Mouse (Mus musculus): ENCODE data around the gene Gtf2e1. TPM values are rescaled to one million over a fixed set of nuclear protein-coding genes. Genes with fewer than 3 reads are reported as not detected.

The Gtf2e1 gene
- polyA plus RNA-seq, 1 experiment from 2014 or later: 24.6 TPM

DNA sequence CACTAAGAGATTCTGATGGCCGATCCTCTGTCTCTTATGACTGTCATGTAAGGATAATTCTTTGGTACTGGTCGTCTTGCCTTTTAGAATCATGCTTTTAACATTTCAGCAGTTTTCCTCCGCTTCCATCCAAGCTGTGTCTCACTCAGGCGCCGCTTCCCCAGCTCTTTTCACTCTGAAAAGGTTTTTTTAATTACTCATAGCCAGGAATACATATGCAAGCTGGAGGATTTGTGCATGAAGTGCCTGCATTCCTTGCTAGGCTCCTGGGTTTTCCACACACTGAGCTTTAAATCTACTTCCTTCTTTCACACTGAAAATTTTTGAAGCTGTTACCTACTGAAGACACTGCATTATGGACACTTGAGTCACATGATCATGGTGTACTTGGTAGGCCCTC, 23.4 kb upstream of the Gtf2e1 start:
- ATAC-seq (replicated peaks; ENCODE audit: low FRiP score, low TSS enrichment, low read depth): no peak
- H3K9ac ChIP-seq (ENCODE audit: low read length): no peak overlapping the region

DNA sequence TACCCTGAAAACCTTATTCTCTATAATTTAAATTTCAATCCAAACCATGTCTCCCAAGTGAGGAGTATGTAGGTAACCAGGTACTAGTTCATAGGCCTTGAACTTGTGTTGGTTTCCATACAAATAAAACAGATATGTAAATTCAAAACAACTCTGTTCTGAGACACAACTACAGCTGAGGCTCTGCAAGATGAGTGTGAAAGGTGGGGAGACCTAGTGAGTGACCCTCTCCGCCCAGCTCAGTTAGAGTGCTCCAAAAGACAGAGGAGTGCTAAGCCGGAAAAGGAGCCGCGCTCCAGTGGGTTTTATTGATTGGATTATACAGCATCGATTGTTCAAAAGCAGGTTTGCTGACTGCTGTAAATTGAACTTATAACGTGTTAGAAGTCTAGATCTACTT, 22.8 kb upstream of the Gtf2e1 start:
- ATAC-seq (replicated peaks; ENCODE audit: low FRiP score, low TSS enrichment, low read depth) (no peak), DNase-seq (ENCODE audit: low spot score) (no peak)
- no peak overlapping the region for H3K27ac ChIP-seq (ENCODE audit: low read depth)
- no peak overlapping the region for H3K4me2 ChIP-seq (ENCODE audit: low read length)
- no peaks in the 10 kb centered on the region for H3K9me3 ChIP-seq (ENCODE audit: control insufficient read depth, low read length)
- no peak overlapping the region for H3K9ac ChIP-seq (ENCODE audit: low read length)
- peaks cover 30% of the 10 kb centered on the region for H3K36me3 ChIP-seq (ENCODE audit: control insufficient read depth, insufficient read depth, low read length)
- no peaks in the 10 kb centered on the region for H3K27me3 ChIP-seq (replicated peaks; ENCODE audit: control insufficient read depth, insufficient read depth, low read length)
- H3K4me3 ChIP-seq (ENCODE audit: low read depth, low read length): no peak overlapping the region
- no peaks in the 10 kb centered on the region for H3K4me1 ChIP-seq (replicated peaks; ENCODE audit: control insufficient read depth, insufficient read depth, low read length)
- WGBS: 85% methylated on average over 6 of the region's 6 CpGs

More for the DNA sequence above, 23.4 kb upstream of the Gtf2e1 start:
- H3K9me3 ChIP-seq (ENCODE audit: control insufficient read depth, low read length): no peaks in the 10 kb centered on the region
- H3K4me1 ChIP-seq (replicated peaks; ENCODE audit: control insufficient read depth, insufficient read depth, low read length): no peaks in the 10 kb centered on the region
- no peak for DNase-seq (ENCODE audit: low spot score)
- H3K4me2 ChIP-seq (ENCODE audit: low read length): no peak overlapping the region
- no peak overlapping the region for H3K4me3 ChIP-seq (ENCODE audit: low read depth, low read length)
- 92% methylated on average over 5 of the region's 5 CpGs for WGBS
- H3K27ac ChIP-seq (ENCODE audit: low read depth): no peak overlapping the region
- no peaks in the 10 kb centered on the region for H3K27me3 ChIP-seq (replicated peaks; ENCODE audit: control insufficient read depth, insufficient read depth, low read length)
- peaks cover 24% of the 10 kb centered on the region for H3K36me3 ChIP-seq (ENCODE audit: control insufficient read depth, insufficient read depth, low read length)

DNA sequence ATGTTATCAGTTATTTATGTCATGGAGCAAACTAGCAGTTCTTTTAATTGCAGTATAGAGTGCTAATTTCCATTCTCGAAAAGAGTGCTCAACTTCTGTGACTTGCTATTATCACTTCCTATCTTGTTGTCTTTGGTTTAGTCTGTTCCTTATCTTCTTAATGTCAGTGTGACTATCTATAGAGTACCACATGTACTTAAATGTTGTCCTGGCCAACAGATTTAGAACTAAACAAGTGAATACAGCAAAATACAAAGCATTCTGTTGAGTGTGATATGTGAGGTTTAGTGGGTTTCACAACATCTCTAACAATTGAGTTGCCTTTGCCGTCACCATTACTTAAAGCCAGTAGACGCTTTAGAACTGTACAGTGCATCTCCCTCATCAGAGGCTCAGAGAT, 13.2 kb upstream of the Gtf2e1 start:
- H3K27me3 ChIP-seq (replicated peaks; ENCODE audit: control insufficient read depth, insufficient read depth, low read length): no peaks in the 10 kb centered on the region
- no peaks in the 10 kb centered on the region for H3K4me1 ChIP-seq (replicated peaks; ENCODE audit: control insufficient read depth, insufficient read depth, low read length)
- 93% methylated on average over 3 of the region's 3 CpGs for WGBS
- H3K36me3 ChIP-seq (ENCODE audit: control insufficient read depth, insufficient read depth, low read length): peaks cover 13% of the 10 kb centered on the region
- DNase-seq (ENCODE audit: low spot score): no peak
- no peaks in the 10 kb centered on the region for H3K9me3 ChIP-seq (ENCODE audit: control insufficient read depth, low read length)
- no peak overlapping the region for H3K27ac ChIP-seq (ENCODE audit: low read depth)
- H3K9ac ChIP-seq (ENCODE audit: low read length): no peak overlapping the region
- H3K4me2 ChIP-seq (ENCODE audit: low read length): no peak overlapping the region
- no peak overlapping the region for H3K4me3 ChIP-seq (ENCODE audit: low read depth, low read length)
- ATAC-seq (replicated peaks; ENCODE audit: low FRiP score, low TSS enrichment, low read depth): no peak

DNA sequence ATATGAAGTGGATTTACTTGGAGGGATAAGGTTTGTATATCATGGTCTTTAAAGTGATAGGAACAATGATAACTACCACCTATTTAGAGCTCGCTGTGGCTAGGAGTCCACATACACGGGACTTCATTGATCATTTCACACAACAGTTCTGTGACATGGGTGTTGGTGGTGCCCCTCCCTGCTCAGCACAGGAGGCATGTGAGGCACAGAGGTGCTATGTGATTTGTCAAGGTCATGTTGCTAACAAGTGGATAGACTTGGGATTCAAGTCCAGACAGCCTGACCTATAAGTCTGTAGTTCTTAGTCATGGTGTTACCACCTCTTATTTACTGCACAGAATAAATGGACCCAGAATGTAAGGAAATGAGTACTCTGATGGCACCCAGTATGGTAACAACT, 11.4 kb upstream of the Gtf2e1 start:
- Histone ChIP-seq H3K27ac (ENCODE audit: low read depth) (no peak overlapping the region), H3K36me3 (ENCODE audit: control insufficient read depth, insufficient read depth, low read length) (no peaks in the 10 kb centered on the region), H3K9ac (ENCODE audit: low read length) (no peak overlapping the region), H3K27me3 (replicated peaks; ENCODE audit: control insufficient read depth, insufficient read depth, low read length) (no peaks in the 10 kb centered on the region), H3K9me3 (ENCODE audit: control insufficient read depth, low read length) (no peaks in the 10 kb centered on the region), H3K4me1 (replicated peaks; ENCODE audit: control insufficient read depth, insufficient read depth, low read length) (no peaks in the 10 kb centered on the region), H3K4me3 (ENCODE audit: low read depth, low read length) (no peak overlapping the region), H3K4me2 (ENCODE audit: low read length) (no peak overlapping the region)
- DNase-seq (ENCODE audit: low spot score): no peak
- 86% methylated on average over 2 of the region's 2 CpGs for WGBS
- no peak for ATAC-seq (replicated peaks; ENCODE audit: low FRiP score, low TSS enrichment, low read depth)

DNA sequence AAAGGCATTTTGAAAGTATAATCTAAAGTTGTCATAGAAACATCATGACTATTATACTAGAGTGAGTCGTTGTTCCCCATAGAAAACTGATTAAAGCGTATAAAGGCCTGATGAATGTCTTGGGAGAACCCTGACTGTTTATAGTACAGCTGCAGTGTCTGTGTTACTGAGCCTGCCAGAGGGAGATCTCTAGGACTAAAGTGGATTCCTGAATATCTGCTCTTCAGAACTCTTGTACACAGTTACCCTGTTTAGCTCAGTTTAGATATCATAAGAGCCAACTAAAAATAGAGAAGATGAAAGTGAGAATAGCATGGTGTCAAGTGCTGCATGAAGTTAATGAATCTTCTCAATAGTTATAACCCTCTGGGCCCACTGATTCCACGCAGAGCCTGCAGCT, 10.7 kb upstream of the Gtf2e1 start:
- H3K4me3 ChIP-seq (ENCODE audit: low read depth, low read length): no peak overlapping the region
- H3K4me1 ChIP-seq (replicated peaks; ENCODE audit: control insufficient read depth, insufficient read depth, low read length): no peaks in the 10 kb centered on the region
- no peak for ATAC-seq (replicated peaks; ENCODE audit: low FRiP score, low TSS enrichment, low read depth)
- no peaks in the 10 kb centered on the region for H3K36me3 ChIP-seq (ENCODE audit: control insufficient read depth, insufficient read depth, low read length)
- no peaks in the 10 kb centered on the region for H3K27me3 ChIP-seq (replicated peaks; ENCODE audit: control insufficient read depth, insufficient read depth, low read length)
- H3K9me3 ChIP-seq (ENCODE audit: control insufficient read depth, low read length): no peaks in the 10 kb centered on the region
- DNase-seq (ENCODE audit: low spot score): no peak
- no peak overlapping the region for H3K9ac ChIP-seq (ENCODE audit: low read length)
- H3K4me2 ChIP-seq (ENCODE audit: low read length): no peak overlapping the region
- 61% methylated on average over 3 of the region's 3 CpGs for WGBS
- no peak overlapping the region for H3K27ac ChIP-seq (ENCODE audit: low read depth)

DNA sequence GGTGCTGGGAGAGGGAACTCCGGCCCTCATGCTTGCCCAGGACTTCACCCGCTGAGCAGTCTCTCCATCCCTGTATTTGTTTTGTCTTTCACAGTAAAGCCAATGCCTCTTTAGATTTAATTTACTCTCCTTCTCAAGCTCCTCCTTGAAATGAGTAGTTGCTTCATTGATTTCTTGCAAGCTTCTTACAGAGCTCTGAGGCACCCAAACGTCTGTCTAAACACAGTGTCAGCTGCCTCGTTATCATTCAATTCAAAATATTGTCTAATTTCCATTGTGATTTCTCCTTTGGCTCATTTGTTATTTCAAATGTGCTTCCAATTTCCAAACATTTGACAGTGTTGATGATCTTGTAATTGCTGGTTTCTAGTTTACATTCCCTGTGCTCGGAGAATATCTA, 6.7 kb upstream of the Gtf2e1 start:
- WGBS: 81% methylated on average over 5 of the region's 5 CpGs
- Histone ChIP-seq H3K27me3 (replicated peaks; ENCODE audit: control insufficient read depth, insufficient read depth, low read length) (no peaks in the 10 kb centered on the region), H3K4me1 (replicated peaks; ENCODE audit: control insufficient read depth, insufficient read depth, low read length) (no peaks in the 10 kb centered on the region), H3K27ac (ENCODE audit: low read depth) (no peak overlapping the region), H3K4me3 (ENCODE audit: low read depth, low read length) (no peak overlapping the region), H3K4me2 (ENCODE audit: low read length) (no peak overlapping the region), H3K36me3 (ENCODE audit: control insufficient read depth, insufficient read depth, low read length) (peaks cover 13% of the 10 kb centered on the region; the same call in 1 of the 2 replicates), H3K9me3 (ENCODE audit: control insufficient read depth, low read length) (no peaks in the 10 kb centered on the region), H3K9ac (ENCODE audit: low read length) (no peak overlapping the region)
- DNase-seq (ENCODE audit: low spot score) (no peak), ATAC-seq (replicated peaks; ENCODE audit: low FRiP score, low TSS enrichment, low read depth) (no peak)

DNA sequence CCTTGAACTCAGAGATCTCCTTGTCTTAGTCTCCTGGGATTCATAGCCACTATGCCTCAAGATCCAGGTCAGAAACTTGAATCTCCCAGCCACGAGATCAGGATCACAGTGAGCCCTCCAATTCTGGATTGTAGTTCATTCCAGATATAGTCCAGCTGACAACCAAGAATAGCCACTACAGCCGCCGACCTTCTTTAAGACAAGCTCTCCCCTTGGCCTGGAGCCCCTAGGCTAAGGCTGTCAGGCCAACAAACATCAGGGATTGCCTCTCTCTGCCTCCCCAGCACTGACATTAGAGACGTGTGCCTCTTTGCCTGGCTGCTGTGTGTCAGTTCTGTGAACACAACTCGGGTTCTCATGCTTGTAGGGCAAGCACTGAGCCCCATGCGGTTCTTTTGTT, 1.2 kb upstream of the Gtf2e1 start:
- no peak overlapping the region for H3K9ac ChIP-seq (ENCODE audit: low read length)
- H3K4me3 ChIP-seq (ENCODE audit: low read depth, low read length): peak overlapping the region; percentile 91; the same call in 1 of the 2 replicates
- 90% methylated on average over 6 of the region's 6 CpGs for WGBS
- H3K27me3 ChIP-seq (replicated peaks; ENCODE audit: control insufficient read depth, insufficient read depth, low read length): no peaks in the 10 kb centered on the region
- peak overlapping the region; percentile 74 for H3K4me2 ChIP-seq (ENCODE audit: low read length)
- DNase-seq (ENCODE audit: low spot score) (no peak), ATAC-seq (replicated peaks; ENCODE audit: low FRiP score, low TSS enrichment, low read depth) (no peak)
- no peaks in the 10 kb centered on the region for H3K9me3 ChIP-seq (ENCODE audit: control insufficient read depth, low read length)
- no peak overlapping the region for H3K27ac ChIP-seq (ENCODE audit: low read depth)
- H3K36me3 ChIP-seq (ENCODE audit: control insufficient read depth, insufficient read depth, low read length): peaks cover 13% of the 10 kb centered on the region
- H3K4me1 ChIP-seq (replicated peaks; ENCODE audit: control insufficient read depth, insufficient read depth, low read length): peaks cover 13% of the 10 kb centered on the region

DNA sequence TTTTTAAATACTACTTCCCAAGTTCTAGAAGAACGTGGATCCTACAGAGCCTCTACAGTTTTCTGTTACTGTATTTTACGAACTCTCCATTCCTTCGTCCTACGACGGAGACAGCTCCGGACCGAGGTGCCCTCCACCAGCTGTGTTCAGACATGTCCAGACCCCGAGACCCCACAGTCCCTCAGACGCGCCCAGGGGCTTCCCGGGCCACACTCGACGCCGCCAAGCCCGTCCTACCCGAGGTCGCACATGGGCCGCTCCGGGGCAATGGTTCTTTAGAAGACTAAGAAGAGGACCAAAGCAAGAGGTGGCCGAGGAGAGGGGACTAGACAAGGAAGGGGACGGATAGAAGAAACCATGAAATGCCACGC, 364 bp downstream of the Gtf2e1 start:
- no peaks in the 10 kb centered on the region for H3K9me3 ChIP-seq (ENCODE audit: control insufficient read depth, low read length)
- peaks cover 29% of the 10 kb centered on the region for H3K36me3 ChIP-seq (ENCODE audit: control insufficient read depth, insufficient read depth, low read length)
- under 1% methylated on average over 22 of the region's 22 CpGs for WGBS
- ATAC-seq (replicated peaks; ENCODE audit: low FRiP score, low TSS enrichment, low read depth) (peak; percentile 51), DNase-seq (ENCODE audit: low spot score) (no peak)
- H3K27me3 ChIP-seq (replicated peaks; ENCODE audit: control insufficient read depth, insufficient read depth, low read length): no peaks in the 10 kb centered on the region
- H3K4me3 ChIP-seq (ENCODE audit: low read depth, low read length): peak overlapping the region; percentile 91
- peak overlapping the region; percentile 79 for H3K27ac ChIP-seq (ENCODE audit: low read depth)
- H3K9ac ChIP-seq (ENCODE audit: low read length): peak overlapping the region; percentile 84
- H3K4me2 ChIP-seq (ENCODE audit: low read length): peak overlapping the region; percentile 59
- H3K4me1 ChIP-seq (replicated peaks; ENCODE audit: control insufficient read depth, insufficient read depth, low read length): peaks cover 18% of the 10 kb centered on the region

DNA sequence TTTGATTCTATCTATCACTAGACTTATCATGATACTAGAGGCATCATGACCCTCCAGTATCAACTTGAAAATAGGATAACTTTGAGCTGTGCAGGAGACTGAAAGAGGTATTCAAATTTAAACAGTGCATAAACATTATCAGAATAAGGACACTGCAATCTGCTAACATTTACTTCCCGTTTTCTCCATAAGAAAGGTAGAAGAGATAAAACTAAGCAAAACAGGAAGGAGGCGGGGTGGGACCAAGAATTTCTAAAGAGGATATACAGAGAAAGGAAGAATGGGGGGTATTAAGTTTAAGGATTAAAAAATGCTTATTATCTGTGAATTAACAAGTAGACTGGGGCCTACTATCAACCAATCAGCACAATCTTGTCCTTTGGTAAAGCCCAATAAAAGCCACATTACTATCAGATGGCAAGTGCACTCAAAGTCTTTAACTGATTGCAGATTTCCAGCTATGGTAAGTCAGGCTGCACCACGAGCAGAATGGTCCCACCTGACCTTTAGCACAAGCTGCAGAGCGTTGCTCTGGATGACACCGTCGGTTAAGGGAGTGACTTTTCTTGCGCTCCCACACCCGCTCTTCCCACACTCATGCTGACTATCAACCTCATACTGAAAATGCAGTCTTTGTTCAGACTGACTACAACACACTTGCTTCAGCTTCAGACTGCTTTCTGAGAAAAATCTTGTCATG, 6.1 kb downstream of the Gtf2e1 start:
- 82% methylated on average over 8 of the region's 8 CpGs for WGBS
- Histone ChIP-seq H3K9ac (ENCODE audit: low read length) (no peak overlapping the region), H3K4me2 (ENCODE audit: low read length) (no peak overlapping the region), H3K4me1 (replicated peaks; ENCODE audit: control insufficient read depth, insufficient read depth, low read length) (peaks cover 7% of the 10 kb centered on the region), H3K9me3 (ENCODE audit: control insufficient read depth, low read length) (no peaks in the 10 kb centered on the region), H3K27me3 (replicated peaks; ENCODE audit: control insufficient read depth, insufficient read depth, low read length) (no peaks in the 10 kb centered on the region), H3K4me3 (ENCODE audit: low read depth, low read length) (no peak overlapping the region), H3K36me3 (ENCODE audit: control insufficient read depth, insufficient read depth, low read length) (peaks cover 23% of the 10 kb centered on the region), H3K27ac (ENCODE audit: low read depth) (no peak overlapping the region)
- no peak for ATAC-seq (replicated peaks; ENCODE audit: low FRiP score, low TSS enrichment, low read depth)
- no peak for DNase-seq (ENCODE audit: low spot score)

Data from intestine, embryonic 14.5 days (tissue).